Mouse (Mus musculus): ENCODE results near the gene Ap1ar.

Ap1ar gene

DNA sequence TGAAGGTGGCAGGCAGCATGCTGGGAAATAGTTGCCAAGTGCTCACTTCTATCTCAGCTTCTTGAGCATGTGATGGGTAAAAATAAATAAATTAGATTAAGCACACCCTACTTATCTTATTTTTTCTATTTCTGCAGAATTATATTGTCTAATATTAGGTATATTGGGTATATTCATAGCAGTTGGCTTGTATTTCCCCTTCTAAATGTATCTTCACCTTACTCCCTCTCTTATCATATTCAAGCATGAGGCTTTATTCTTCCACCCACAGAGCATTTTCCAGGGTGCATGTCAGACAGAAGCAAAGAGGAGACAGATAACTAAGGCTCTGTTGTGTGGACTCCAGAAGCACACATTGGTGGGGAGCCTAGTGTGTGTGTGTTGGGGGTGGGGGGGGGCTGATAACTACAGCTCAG, 79.4 kb downstream of the Ap1ar start:
- DNase-seq (ENCODE audit: low read depth, low spot score), result no peak

Measured in CD4-positive, CD25-positive, alpha-beta regulatory T cell, adult 2 months (primary cell).